Mouse (Mus musculus): Measurements from ENCODE around the gene Usp25.

DNA sequence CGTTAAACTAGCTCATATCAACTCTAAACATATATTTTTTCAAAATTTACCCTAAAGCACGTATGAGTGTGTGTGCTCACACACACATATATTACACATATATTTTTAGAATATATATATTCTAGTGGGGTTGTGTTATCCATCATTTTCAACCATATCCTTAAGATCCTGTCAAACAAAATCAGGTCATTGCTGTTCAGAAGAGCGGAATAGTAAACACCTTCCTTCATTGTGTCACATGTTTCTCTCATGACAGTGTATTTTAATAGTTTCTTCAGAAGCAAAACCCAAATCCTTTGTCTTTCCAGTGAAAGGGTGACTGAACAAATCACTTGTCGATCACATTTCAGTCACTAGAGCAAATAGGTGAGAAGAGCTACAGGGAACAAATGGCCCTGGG is 25.8 kb upstream of the Usp25 start:
- TF ChIP-seq POLR2A (IDR thresholded peaks at IDR 0.05; ENCODE audit: insufficient read length, low read depth) (no peak), MYOG (IDR thresholded peaks at IDR 0.05; ENCODE audit: control insufficient read depth in 1 of 3, insufficient read depth in 1 of 3, insufficient read length in 2 of 3, low read depth in 2 of 3) (no peak), MAX (IDR thresholded peaks at IDR 0.05; ENCODE audit: low read depth) (no peak), POLR2AphosphoS2 (IDR thresholded peaks at IDR 0.05; ENCODE audit: insufficient read length, low read depth) (no peak), CEBPB (IDR thresholded peaks at IDR 0.05; ENCODE audit: insufficient read depth, poor library complexity, severe bottlenecking) (no peak), SRF (IDR thresholded peaks at IDR 0.05; ENCODE audit: control insufficient read depth, insufficient read length, low read depth) (no peak), E2F4 (IDR thresholded peaks at IDR 0.05; ENCODE audit: insufficient read depth) (no peak), MYOD1 (IDR thresholded peaks at IDR 0.05; ENCODE audit: control insufficient read depth in 1 of 3, insufficient read length in 2 of 3, low read depth in 2 of 3) (no peak), TCF12 (IDR thresholded peaks at IDR 0.05; ENCODE audit: insufficient read depth, poor library complexity, severe bottlenecking) (no peak)
